Mouse (Mus musculus) monocyte, adult 5-6 weeks (primary cell): Measurements from ENCODE around the gene Phf1. TPM values are rescaled to one million over a fixed set of nuclear protein-coding genes. Genes with fewer than 3 reads are reported as not detected.

Source experiments
- ATAC-seq: fragments of 153-309, 156-312 bp; replicated peaks from 2 replicates; pipeline ENCODE4 v1.8.0; 2017; ENCODE audit warnings: mild to moderate bottlenecking; ENCODE audit not compliant: low TSS enrichment, insufficient number of reproducible peaks, severe bottlenecking, poor library complexity, low FRiP score
- total RNA-seq: library from RNA; stranded (forward); fragments of 200-1000, 200-491, 200-594 nt; gene quantifications from 3 replicates; pipeline ENCODE4 v1.2.3, GENCODE M21; 2017

The Phf1 gene
- total RNA-seq, 1 experiment from 2014 or later = 30.0 TPM

DNA sequence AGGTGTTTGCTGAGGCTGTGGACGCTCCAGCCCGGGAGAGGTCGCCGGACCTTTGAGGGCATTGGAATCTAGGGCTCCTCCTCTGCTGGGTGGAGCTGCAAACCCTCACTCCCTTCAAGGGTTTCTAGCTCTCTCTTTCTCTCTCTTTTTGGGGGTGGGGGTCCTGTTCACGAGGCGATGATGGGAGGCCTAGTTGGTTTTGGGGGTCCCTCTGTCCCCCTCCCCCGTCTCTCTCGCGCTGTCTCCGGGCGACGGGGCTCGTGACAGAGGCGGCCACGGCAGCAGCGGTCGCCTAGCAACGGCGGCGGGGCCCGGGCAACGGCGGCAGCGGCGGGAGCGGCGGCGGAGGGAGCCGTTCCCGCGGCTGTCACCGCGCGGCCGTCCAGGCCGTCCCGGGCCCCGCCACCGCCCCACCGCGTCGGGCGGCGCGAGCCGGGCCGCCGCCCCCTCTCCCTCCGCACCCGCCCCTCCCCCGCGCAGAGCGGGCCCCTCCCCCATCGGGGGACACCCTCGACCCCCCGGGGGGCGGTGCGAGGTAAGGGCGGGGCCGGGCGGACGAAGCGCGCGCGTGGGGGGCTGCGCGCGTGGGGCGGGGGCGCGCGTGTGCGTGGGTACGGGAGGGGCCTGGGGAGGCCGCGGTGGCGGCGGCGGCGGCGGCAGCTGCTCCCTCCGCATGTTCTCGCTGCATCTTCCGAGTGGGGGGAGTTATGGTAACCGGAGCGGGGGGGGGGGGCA, 15.6 kb downstream of the Phf1 start:
- no peak for ATAC-seq

DNA sequence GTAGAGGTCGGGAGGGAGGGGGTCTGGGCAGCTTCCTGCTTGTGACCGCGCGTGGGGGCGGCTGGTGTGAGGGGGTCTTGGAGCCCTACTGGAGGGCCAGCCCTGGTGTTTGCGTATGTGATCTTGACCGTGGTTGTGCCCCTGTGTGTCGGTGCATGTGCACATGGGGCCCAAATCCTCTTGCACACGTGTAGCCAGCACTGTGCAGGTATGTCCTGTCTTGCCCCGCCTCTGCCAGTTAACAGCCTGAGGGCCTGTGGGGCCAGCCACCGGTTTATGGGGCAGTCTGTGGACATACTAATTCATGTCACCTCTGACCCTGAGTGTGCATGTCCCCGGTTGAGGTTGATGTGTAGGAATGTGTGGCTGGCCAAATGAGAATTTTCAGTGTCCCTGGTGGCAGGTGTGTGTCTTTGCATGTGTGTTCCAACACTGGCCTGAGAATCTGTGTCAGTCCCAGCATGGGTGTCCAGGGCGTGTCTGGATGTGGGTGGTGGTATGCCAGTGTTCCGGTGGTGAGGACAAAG, 16.3 kb downstream of the Phf1 start:
- no peak; the same call in 1 of the 2 replicates for ATAC-seq

DNA sequence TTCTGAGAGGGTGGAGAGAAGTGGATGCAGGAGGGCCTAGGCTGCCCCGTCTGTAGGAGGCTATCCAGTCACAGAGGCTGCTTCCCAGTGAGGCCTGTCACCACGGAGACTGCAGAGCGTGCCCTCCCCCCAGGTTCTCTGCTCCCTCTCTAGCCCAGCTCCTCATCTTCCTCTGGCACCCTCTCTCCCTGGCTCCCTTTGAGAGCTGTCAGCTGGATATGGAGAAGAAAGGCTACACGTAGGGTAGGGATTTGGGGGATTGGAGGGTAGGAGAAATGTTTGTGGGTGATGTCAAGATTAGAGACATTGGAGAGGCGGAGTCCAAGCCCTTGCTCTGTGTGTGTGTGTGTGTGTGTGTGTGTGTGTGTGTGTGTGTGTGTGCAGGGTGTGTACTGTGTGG, 17.0 kb downstream of the Phf1 start:
- ATAC-seq = no peak

DNA sequence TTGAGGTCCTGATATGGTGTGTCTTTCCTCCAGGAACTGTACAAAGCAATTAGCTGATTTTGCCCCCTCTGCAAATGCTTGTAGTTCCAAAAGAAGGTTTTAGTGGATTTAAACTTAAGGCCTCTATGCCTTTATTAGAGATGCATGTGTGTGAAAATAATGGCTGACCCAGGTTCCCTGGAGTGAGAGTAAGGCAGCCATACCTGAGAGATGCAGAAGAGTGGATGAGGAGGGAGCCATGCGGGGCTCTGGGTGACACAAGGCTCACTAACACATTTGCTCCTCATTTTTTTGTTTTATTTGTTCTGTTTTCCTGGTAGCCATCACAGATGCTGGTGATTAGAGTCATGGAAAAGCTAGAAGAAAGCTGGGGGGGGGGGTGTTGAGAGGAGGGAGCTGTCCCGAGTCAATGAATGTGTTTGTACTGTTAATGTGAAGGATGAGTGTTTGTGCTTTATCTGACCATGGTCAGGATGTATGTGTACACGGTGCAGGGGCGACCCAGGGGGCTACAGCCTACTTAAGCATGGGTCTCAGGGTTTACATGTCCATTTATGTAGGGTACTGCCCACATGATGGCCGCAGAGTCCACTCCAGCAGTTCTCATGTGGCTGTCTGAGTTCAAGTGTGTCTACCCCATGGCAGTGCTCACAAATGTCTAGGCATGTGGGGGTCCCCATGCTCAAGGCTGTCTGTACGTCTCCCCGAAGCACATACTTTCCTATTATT, 17.9 kb downstream of the Phf1 start:
- ATAC-seq = no peak

DNA sequence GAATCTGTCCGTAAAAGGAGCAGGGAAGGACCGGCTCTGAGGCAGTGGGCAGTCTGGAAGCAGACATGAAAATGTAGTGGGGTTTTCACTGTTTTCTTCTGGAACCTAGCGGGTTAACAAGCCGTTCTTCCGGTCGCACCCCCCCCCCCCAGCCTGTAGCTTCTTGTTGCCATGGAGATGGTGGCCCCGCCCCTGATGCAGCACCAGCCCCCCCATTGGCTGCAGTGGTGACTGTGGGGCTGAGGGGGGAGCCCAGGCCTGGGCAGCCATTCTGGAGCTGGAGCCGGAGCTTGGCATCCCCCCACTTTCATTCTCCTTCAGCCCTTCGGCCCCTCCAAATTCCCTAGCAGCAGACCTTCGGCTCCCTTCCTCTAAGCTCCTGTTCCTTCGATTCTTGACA, 18.6 kb downstream of the Phf1 start:
- 0 out of 2 replicates have a peak, but pooled peaks have one; percentile 36 for ATAC-seq

DNA sequence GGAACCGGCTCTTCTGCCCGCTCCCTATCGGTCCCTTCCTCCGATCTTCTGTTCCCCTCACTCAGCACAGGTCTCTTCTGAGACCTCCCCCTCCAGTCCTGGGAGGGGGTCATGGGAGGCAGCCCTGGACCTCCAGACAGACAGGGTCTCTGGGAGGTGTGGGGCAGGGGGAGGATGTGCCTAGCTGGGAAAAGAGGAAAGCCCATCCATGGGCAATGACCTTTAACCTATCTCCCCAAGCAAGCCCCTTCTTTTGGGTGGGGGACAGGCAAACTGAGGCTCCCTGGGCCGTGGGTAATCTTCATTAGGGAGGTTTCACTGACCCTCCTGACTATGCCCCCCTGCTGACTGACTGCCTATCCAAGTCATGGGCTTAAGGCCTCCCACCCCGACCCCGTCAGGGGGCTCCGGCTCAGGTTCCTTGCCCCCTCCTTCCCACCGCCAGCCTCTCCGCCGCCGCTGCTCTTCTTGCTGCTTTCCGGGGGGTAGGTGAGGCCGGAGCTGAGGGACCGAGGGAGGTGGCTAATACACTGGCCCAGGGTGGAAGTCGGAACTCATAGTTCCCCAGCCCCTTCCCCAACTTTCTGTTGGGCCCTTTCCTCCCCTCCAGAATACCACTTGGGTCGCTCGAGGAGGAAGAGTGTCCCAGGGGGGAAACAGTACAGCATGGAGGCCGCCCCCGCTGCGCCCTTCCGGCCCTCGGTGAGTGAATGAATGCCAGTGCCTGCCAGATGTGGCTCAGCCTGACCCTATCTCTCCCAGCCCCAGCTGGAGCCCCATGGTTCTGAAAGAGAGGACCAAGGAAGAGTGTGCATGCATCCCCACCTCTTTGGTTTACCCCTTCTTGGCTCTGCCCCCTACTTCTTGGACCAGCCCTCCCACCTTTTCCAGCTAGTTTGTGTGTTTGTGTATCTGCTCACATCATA, 19.4 kb downstream of the Phf1 start:
- no peak for ATAC-seq

DNA sequence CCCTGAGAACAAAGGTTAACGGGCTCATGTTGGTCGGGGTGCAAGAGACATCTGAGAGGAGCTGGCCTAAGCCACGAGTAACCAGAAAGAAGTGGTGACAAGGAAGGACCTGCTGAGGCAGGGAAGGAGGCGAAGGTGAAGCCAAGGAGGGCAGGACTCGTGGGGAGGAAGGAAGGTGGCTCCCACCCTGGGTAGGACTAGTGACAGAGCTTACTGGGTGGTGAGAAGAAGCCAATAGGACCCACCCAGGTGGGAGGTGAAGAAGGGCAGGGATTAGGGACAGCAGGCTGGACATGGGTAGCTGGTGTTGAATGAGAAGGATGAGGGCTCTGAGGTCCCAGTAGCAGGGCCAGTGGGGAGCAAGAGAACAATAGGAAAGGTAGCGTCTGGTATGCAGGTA, 20.3 kb downstream of the Phf1 start:
- ATAC-seq = no peak

DNA sequence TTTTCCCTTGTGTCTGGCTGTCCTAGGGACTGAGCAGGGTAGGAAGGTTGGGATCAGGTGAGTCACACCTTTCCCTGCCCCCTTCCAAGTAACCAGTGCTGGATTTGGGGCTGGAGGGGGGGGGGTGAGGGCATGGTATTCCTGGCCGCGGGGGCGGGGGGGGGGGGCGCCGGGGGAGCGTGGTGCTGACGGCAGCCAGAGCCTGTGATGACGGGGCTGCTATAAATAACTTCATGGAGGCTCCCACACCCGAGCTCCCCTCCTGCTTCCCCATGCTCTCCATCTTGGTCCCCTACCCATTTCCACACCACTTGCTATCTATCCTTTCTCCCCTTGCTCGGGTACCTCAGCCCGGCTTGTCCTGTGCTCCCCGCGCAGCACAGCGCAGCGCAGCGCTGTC, 20.9 kb downstream of the Phf1 start:
- ATAC-seq = no peak

DNA sequence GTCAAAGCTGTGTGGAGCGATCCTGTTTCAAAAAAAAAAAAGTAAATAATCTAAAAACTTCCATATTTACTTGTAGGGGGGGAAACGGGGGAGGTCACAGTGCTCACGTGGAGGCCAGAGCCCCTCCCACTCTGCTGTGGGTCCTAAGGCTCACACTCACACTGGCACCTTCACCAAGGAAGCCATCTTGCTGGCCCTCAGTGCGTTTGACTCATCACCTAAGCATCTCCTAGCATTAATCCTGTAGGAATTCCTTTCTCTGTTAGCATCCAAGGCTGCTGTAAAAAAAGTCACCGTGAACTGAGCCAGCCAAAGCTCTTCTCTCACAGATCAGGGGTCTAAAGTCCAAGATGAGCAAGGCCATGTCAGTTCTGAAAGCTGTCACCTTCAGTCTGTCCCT, 23.5 kb downstream of the Phf1 start:
- ATAC-seq = no peak

DNA sequence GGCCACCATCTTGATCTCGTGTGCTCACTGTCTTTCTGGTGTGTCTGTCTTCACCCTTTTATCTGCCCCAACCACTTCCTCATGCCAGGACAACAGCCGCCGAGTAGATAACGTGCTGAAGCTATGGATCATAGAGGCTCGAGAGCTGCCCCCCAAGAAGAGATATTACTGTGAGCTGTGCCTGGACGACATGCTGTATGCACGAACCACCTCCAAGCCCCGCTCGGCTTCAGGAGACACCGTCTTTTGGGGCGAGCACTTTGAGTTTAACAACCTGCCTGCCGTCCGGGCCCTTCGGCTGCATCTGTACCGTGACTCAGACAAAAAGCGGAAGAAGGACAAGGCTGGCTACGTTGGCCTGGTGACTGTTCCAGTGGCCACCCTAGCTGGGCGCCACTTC, 24.0 kb downstream of the Phf1 start:
- ATAC-seq = no peak

DNA sequence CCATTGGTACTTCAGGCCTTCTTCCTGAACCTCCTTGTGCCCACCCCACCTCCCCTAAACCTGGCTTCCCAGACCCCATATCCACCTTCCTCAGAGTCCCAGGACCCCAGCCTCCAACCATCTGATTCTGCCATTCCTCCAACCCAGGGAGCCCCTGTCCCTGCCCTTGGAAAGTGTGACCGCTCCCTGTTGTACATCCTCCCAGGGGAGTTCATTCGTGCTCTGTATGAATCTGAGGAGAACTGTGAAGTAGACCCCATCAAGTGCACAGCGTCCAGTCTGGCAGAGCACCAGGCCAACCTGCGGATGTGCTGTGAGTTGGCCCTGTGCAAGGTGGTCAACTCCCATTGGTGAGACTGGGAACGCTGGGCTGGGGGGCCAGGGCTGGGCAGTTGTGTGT, 25.0 kb downstream of the Phf1 start:
- ATAC-seq = no peak

DNA sequence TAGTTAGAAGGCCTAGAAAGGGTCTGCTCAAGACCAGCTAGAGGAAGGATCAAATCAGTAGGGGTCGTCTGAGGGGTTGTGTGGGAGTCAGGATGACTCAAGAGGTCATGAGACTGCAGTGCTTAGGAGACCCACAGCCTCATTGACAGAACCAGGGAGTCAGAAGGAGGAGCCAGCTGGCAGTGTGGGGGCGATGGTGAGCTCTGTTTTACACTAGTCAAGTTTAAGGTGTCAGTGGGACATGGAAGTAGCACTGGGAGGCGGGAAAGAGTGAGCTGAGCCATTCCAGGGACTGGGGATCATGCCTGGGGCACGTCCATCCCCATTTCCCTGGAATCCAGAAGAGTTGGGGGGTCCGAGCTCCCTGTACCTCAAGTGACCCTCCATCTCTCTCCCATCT, 26.0 kb downstream of the Phf1 start:
- ATAC-seq = no peak

DNA sequence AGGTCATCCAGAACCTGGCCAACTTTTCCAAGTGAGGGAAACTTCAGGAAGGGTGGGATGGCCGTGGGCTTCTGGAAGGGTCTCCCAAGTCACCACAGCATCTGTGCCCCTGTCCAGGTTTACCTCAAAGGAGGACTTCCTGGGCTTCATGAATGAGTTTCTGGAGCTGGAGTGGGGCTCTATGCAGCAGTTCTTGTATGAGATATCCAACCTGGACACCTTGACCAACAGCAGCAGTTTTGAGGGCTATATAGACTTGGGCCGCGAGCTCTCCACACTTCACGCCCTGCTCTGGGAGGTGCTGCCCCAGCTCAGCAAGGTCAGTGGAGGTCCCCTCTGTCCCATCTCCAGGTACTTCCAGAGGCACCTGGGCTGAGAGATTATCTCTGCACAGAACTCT, 27.0 kb downstream of the Phf1 start:
- no peak for ATAC-seq

DNA sequence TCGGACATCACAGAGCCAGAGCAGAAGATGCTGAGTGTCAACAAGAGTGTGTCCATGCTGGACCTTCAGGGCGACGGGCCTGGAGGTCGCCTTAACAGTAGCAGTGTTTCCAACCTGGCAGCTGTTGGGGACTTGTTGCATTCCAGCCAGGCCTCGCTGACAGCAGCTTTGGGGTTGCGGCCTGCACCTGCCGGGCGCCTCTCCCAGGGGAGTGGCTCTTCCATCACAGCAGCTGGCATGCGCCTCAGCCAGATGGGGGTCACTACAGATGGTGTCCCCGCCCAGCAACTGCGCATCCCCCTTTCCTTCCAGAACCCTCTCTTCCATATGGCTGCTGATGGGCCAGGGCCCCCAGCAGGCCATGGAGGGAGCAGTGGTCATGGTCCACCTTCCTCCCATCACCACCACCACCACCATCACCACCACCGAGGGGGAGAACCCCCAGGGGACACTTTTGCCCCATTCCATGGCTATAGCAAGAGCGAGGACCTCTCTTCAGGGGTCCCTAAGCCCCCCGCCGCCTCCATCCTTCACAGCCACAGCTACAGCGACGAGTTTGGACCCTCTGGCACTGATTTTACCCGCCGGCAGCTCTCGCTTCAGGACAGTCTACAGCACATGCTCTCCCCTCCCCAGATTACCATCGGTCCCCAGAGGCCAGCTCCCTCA, 28.9 kb downstream of the Phf1 start:
- ATAC-seq = no peak

DNA sequence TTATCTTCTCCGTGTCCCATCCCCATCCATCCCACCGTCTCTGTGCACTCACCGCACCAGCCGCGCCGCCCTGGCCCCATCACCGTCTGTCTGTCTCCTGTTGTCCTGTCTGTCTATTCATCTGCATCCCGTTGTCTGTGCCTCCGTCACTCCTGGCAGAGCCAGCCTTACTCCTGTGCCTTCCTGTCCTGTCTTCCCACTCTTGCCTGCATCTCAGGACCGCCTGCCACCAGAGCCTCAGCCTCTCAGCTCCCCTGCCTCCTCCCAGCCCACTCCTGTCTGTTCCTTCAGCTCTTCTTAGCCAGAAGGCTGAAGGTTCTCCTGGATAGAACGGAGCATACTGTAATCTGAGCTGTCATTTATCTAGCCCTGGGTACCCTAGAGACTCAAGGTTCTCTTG, 34.1 kb downstream of the Phf1 start:
- no peak for ATAC-seq

DNA sequence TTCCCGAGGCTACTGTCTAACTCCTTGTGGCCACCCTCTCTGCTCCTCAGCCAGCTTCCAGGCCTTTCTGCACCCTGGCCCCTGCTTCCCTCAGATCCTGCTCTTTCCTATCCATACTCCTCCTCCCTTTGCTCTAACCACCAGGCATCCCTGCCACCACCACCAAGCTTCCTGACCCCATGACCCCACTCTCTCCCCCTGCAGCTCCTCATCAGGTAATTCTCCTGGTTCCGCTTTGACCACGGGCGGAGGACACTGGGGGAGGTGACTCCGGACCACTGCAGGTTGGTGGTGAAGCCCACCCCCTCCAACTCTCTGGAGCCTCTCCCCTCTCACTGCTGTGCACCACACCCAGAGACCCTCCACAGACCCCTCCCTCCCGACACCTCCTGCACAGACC, 34.6 kb downstream of the Phf1 start:
- ATAC-seq = no peak

DNA sequence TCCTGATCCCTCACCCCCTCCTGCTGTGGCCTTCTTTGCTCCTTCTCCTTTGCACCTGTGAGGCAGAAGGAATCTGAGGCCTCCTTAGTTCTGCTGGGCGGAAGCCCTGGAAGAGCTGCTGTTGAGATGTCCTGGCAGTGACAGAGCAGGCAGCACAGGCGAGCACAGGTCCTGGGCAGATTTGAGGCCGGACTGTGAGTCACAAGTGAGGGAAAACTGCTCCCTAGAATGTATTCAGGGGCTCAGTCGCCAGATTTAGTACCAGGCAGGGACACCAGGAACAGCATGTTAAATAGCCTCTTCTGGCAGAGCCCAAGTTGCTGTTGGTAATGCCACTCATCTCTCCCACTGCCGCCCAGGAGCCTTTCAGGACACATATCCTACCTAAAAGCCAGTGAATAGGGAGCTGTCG, 35.4 kb downstream of the Phf1 start:
- ATAC-seq = no peak

DNA sequence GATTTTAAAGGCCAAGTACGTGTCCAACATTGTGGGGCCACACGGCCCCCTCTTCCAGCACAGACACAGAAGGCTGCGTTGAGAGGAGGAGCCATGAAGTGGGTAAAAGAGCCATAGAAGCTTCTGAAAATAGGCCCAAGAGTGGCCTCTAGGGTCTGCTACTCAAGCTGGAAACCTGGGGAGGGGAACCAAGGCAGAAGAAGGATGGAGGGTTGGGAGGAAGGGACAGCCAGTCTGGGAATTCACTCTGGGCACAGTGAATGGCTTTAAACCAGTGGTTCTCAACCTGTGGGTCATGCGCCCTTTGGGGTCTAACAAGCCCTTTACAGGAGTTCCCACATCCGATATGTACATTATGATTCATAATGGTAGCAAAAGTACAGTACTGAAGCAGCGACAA, 36.4 kb downstream of the Phf1 start:
- no peak for ATAC-seq

DNA sequence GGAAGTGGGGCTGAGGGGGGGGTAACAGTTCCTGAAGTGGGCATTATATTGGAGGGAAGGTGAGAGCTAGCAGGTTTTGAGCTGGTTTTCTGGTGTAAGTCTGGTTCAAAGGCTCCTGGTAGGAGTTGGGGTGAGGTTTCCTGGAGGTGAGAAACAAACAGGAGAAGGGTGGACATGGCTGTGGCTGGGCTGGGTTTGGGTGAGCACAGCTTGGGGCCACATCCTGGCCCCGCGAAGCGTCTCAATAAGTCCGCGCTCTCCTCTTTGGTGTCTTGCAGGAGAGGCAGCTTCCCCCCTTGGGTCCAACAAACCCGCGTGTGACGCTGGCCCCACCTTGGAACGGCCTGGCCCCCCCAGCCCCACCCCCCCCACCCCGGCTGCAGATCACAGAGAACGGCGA, 37.4 kb downstream of the Phf1 start:
- ATAC-seq = no peak
